Comparison of ENCODE assay signal across 24 mouse cellular contexts in genomic region chr3:146562936-146563335, GRCm38 (mm10). TPM values are rescaled to one million over a fixed set of nuclear protein-coding genes. Genes with fewer than 3 reads are reported as not detected.
DNase-seq lines count a peak whose midpoint lies in the region; ATAC-seq and TF ChIP-seq lines count a peak whose summit lies in the region.
"Had no signal": no experiment of that assay in that cellular context is flagged by ENCODE, and none has a peak within 500 bp of the region (broad histone marks: within the 10 kb centered on the region; RNA-seq: fewer than 3 reads in every experiment).

No protein-coding gene starts in this region.

- no peaks in the 10 kb centered on the region for H3K27me3 ChIP-seq in midbrain, embryonic 13.5 days
- H3K27me3 ChIP-seq: embryonic facial prominence, embryonic 12.5 days; forebrain, embryonic 12.5 days had no signal

- 92% methylated on average over 7 of the region's 7 CpGs for WGBS in midbrain, embryonic 13.5 days

- no peak for ATAC-seq in midbrain, embryonic 13.5 days
- no peak for ATAC-seq in erythroid progenitor cell, adult 5-6 weeks (replicated peaks; ENCODE audit: low FRiP score, poor library complexity, severe bottlenecking)
- ATAC-seq: forebrain, embryonic 14.5 days; forebrain, embryonic 16.5 days had no signal

- DNase-seq in ES-CJ7 (ENCODE audit: low read depth, low spot score) (peak; percentile 75), ES-E14 (ENCODE audit: low read depth, low spot score) (peak; percentile 16), ZHBTc4 (ENCODE audit: low read depth, low spot score) (peak; percentile 63)
- DNase-seq: adrenal gland, adult 2 months; adrenal gland, postnatal 10 days; adrenal gland, postnatal 25 days; cerebellum, adult 11 months; cerebellum, adult 2 months; cerebellum, adult 9-10 months; cerebellum, postnatal 10 days; cerebellum, postnatal 25 days had no signal

- H3K9ac ChIP-seq in ES-E14 (ENCODE audit: insufficient read depth, low read depth, low read length, poor library complexity, severe bottlenecking), result no peak overlapping the region
- no peak overlapping the region for H3K9ac ChIP-seq in midbrain, embryonic 13.5 days (replicated peaks)
- H3K9ac ChIP-seq: embryonic facial prominence, embryonic 12.5 days; forebrain, embryonic 12.5 days had no signal

- no peak overlapping the region for H3K27ac ChIP-seq in ES-E14 (ENCODE audit: insufficient read depth, low read depth, low read length, poor library complexity, severe bottlenecking)
- H3K27ac ChIP-seq in midbrain, embryonic 13.5 days, result no peak overlapping the region
- H3K27ac ChIP-seq: embryonic facial prominence, embryonic 10.5 days; embryonic facial prominence, embryonic 12.5 days; forebrain, embryonic 10.5 days; forebrain, embryonic 12.5 days had no signal

- no peak overlapping the region for H3K4me2 ChIP-seq in midbrain, embryonic 13.5 days (replicated peaks)
- H3K4me2 ChIP-seq: embryonic facial prominence, embryonic 12.5 days; forebrain, embryonic 12.5 days had no signal

- H3K4me3 ChIP-seq in ES-E14 (ENCODE audit: insufficient read depth in 1 of 2, low read depth in 1 of 2, low read length in 2 of 2, poor library complexity in 1 of 2, severe bottlenecking in 1 of 2), result no peak overlapping the region
- no peak overlapping the region for H3K4me3 ChIP-seq in midbrain, embryonic 13.5 days (replicated peaks)
- H3K4me3 ChIP-seq: embryonic facial prominence, embryonic 10.5 days; embryonic facial prominence, embryonic 12.5 days; forebrain, embryonic 10.5 days; forebrain, embryonic 12.5 days had no signal

- no peaks in the 10 kb centered on the region for H3K36me3 ChIP-seq in ES-E14 (ENCODE audit: control insufficient read depth, insufficient read depth, low read length, poor library complexity, severe bottlenecking)
- no peaks in the 10 kb centered on the region for H3K36me3 ChIP-seq in midbrain, embryonic 13.5 days
- H3K36me3 ChIP-seq: embryonic facial prominence, embryonic 10.5 days; embryonic facial prominence, embryonic 12.5 days; forebrain, embryonic 10.5 days; forebrain, embryonic 12.5 days had no signal

- H3K4me1 ChIP-seq in ES-E14 (ENCODE audit: control insufficient read depth in 2 of 2, insufficient read depth in 2 of 2, low read length in 2 of 2, poor library complexity in 1 of 2), result peaks cover 0 to 6% of the 10 kb centered on the region in 2 experiments; a peak in 2 of 4 replicates
- H3K4me1 ChIP-seq in midbrain, embryonic 13.5 days (replicated peaks), result peaks cover 5% of the 10 kb centered on the region
- H3K4me1 ChIP-seq: embryonic facial prominence, embryonic 12.5 days had no signal

- no peaks in the 10 kb centered on the region for H3K9me3 ChIP-seq in ES-E14 (ENCODE audit: control insufficient read depth, insufficient read depth, low read depth, low read length)
- no peaks in the 10 kb centered on the region for H3K9me3 ChIP-seq in midbrain, embryonic 13.5 days
- H3K9me3 ChIP-seq: embryonic facial prominence, embryonic 10.5 days; embryonic facial prominence, embryonic 12.5 days; forebrain, embryonic 10.5 days; forebrain, embryonic 12.5 days had no signal

- in situ Hi-C loops in ES-E14 (cut with MboI; ENCODE audit: low sequenced_read_pairs in 2 of 2, unreplicated experiment in 2 of 2), result no loop called here

TF ChIP-seq in ES-E14, 5 proteins besides CTCF, POLR2A, EP300 and RAD21:
- no peak for TF ChIP-seq HCFC1 (IDR thresholded peaks at IDR 0.05; ENCODE audit: borderline replicate concordance, insufficient read depth, low read length)
- TF ChIP-seq ZC3H11A (IDR thresholded peaks at IDR 0.05; ENCODE audit: borderline replicate concordance, low read depth, low read length), result no peak
- no peak for TF ChIP-seq MAFK (IDR thresholded peaks at IDR 0.05; ENCODE audit: insufficient read depth, low read depth, low read length)
- TF ChIP-seq ZNF384 (IDR thresholded peaks at IDR 0.05; ENCODE audit: low read depth, low read length), result no peak
- TF ChIP-seq CHD2 (IDR thresholded peaks at IDR 0.05; ENCODE audit: low read depth, low read length), result no peak

RNA-seq across cellular contexts. Expression of gene Uox, which starts 7.3 kb away (rescaled TPM):
- not detected in 2 replicates for total RNA-seq in ES-E14 (2012; rRNA removed)
- polyA plus RNA-seq in midbrain, embryonic 13.5 days (2015; fragmentation: Nextera tagmentation; extraction: Ambion mirVana), result not detected in 2 replicates
- total RNA-seq in erythroid progenitor cell, adult 5-6 weeks (2015; ENCODE audit: low replicate concordance), result not detected in 2 replicates
- total RNA-seq in erythroid progenitor cell, adult 5-6 weeks (2017; ENCODE audit: low replicate concordance), result not detected in 2 replicates
- total RNA-seq: adrenal gland, postnatal 25 days; MEL had no signal
- polyA plus RNA-seq: adrenal gland, adult 2 months; brain, embryonic 14.5 days; C2C12; embryonic facial prominence, embryonic 10.5 days; embryonic facial prominence, embryonic 12.5 days; forebrain, embryonic 10.5 days; forebrain, embryonic 12.5 days; forebrain, embryonic 14.5 days; forebrain, embryonic 16.5 days had no signal

RNA-seq across cellular contexts. Expression of gene Rpf1, which starts 41.7 kb away (rescaled TPM):
- 50.2 and 64.9 TPM in 2 replicates for total RNA-seq in ES-E14 (2012; rRNA removed)
- polyA plus RNA-seq in midbrain, embryonic 13.5 days (2015; fragmentation: Nextera tagmentation; extraction: Ambion mirVana), result 52.4 and 55.6 TPM in 2 replicates
- total RNA-seq in erythroid progenitor cell, adult 5-6 weeks (2015; ENCODE audit: low replicate concordance), result 28.1 and 44.0 TPM in 2 replicates
- 23.9 and 25.3 TPM in 2 replicates for total RNA-seq in erythroid progenitor cell, adult 5-6 weeks (2017; ENCODE audit: low replicate concordance)

RNA-seq across cellular contexts. Expression of gene Dnase2b, which starts 52.5 kb away (rescaled TPM):
- total RNA-seq in ES-E14 (2012; rRNA removed), result not detected in 2 replicates
- polyA plus RNA-seq in midbrain, embryonic 13.5 days (2015; fragmentation: Nextera tagmentation; extraction: Ambion mirVana), result not detected in 2 replicates
- total RNA-seq in erythroid progenitor cell, adult 5-6 weeks (2015; ENCODE audit: low replicate concordance), result not detected in 2 replicates
- total RNA-seq in erythroid progenitor cell, adult 5-6 weeks (2017; ENCODE audit: low replicate concordance), result not detected in 2 replicates
- total RNA-seq: adrenal gland, adult 2 months; adrenal gland, postnatal 25 days; MEL had no signal
- polyA plus RNA-seq: adrenal gland, adult 2 months; brain, embryonic 14.5 days; C2C12; cerebellum, adult 2 months; embryonic facial prominence, embryonic 10.5 days; embryonic facial prominence, embryonic 12.5 days; embryonic facial prominence, embryonic 14.5 days; forebrain, embryonic 10.5 days; forebrain, embryonic 12.5 days; forebrain, embryonic 14.5 days; forebrain, embryonic 16.5 days; frontal cortex, adult 2 months had no signal

Comparison
In these comparisons a context has a peak if more than half of its experiments do, and no peak if none do; other contexts are left out.
1. DNase-seq: peak in every context shown above with its lines; median percentile 75 in ES-CJ7; 63 in ZHBTc4; 16 in ES-E14.